Mouse (Mus musculus) heart, adult 2 months (tissue): ENCODE results near the gene Avpr2. TPM values are rescaled to one million over a fixed set of nuclear protein-coding genes. Genes with fewer than 3 reads are reported as not detected.

Experiments used
- DNase-seq, 2 experiments: peaks; one replicate each; pipeline ENCODE4 v3.0.0; 2021
- H3K27ac ChIP-seq: fragments of 200-600 bp; 2 replicates; pipeline ENCODE4 v1.8.1; 2022
- H3K27me3 ChIP-seq: fragments of 200-500 bp; 2 replicates; pipeline ENCODE4 v1.6.1; 2012; ENCODE audit warnings: mild to moderate bottlenecking, low read length, inconsistent platforms, mixed read lengths; ENCODE audit not compliant: control insufficient read depth, insufficient read depth
- H3K36me3 ChIP-seq: fragments of 200-500 bp; 2 replicates; pipeline ENCODE4 v1.6.1; 2012; ENCODE audit warnings: low read length, inconsistent platforms; ENCODE audit not compliant: control insufficient read depth, insufficient read depth
- H3K4me1 ChIP-seq: fragments of 200-500 bp; 2 replicates; pipeline ENCODE4 v1.6.1; 2011; ENCODE audit warnings: low read length; ENCODE audit not compliant: control insufficient read depth, insufficient read depth
- H3K4me3 ChIP-seq: fragments of 200-600 bp; 2 replicates; pipeline ENCODE4 v1.8.1; 2022
- H3K79me2 ChIP-seq: fragments of 200-500 bp; replicated peaks from 2 replicates; pipeline ENCODE4 v1.6.1; 2012; ENCODE audit warnings: mild to moderate bottlenecking, inconsistent platforms, low read length, moderate library complexity, mixed read lengths; ENCODE audit not compliant: control insufficient read depth, insufficient read depth
- H3K9ac ChIP-seq: fragments of 200-500 bp; 2 replicates; pipeline ENCODE4 v1.6.1; 2012; ENCODE audit warnings: low read depth, mild to moderate bottlenecking, control low read depth, inconsistent platforms, low read length, mixed read lengths
- CTCF ChIP-seq: fragments of 200-600 bp; IDR thresholded peaks from 2 replicates; pipeline ENCODE4 v1.8.1; 2022; ENCODE audit warnings: antibody characterized with exemption, mild to moderate bottlenecking, moderate library complexity
- EP300 ChIP-seq: fragments of 200-500 bp; IDR thresholded peaks from 2 replicates; pipeline ENCODE4 v1.6.1; 2011; ENCODE audit warnings: low read depth, low read length, control low read depth; ENCODE audit not compliant: insufficient read depth
- POLR2A ChIP-seq: fragments of 200-500 bp; IDR thresholded peaks from 2 replicates; pipeline ENCODE4 v1.6.1; 2011; ENCODE audit warnings: mild to moderate bottlenecking, low read depth, low read length, control low read depth; ENCODE audit not compliant: insufficient read depth
- WGBS: fragments of 180-500 bp; shearing (Covaris S2); methylation state at CpG from one replicate; pipeline ENCODE4 v1.1.7; 2018; 5-methylcytosine and 5-hydroxymethylcytosine counted together
- intact Hi-C: fragments of 180-260 bp; cut with DNase I; formaldehyde crosslinking; loops from one replicate; pipeline ENCODE4 v1.15.1; 2025
- long read RNA-seq: library from polyadenylated mRNA; stranded (forward); transcript quantifications from one replicate; pipeline ENCODE4 v2.0.0, GENCODE M21; 2021
- polyA plus RNA-seq: library from polyadenylated mRNA; depleted of rRNA; stranded (reverse); fragments of >200 nt; gene quantifications from 2 replicates; pipeline ENCODE4 v1.2.3, GENCODE M21; 2012; rRNA removed
- total RNA-seq, 2 experiments: library from RNA; stranded (reverse); gene quantifications; 2 replicates each; pipeline ENCODE4 v1.2.3; 2021

The Avpr2 gene
- not detected for total RNA-seq
- polyA plus RNA-seq, result not detected in 2 replicates
- long read RNA-seq, result 0 reads

- no peak for DNase-seq
- intact Hi-C loops, result no loop called here
- no peak within 1 kb of the TSS for H3K4me3 ChIP-seq
- no peaks in the 10 kb centered on the region for H3K79me2 ChIP-seq
- H3K4me1 ChIP-seq, result no peaks in the 10 kb centered on the region
- no peak within 1 kb of the TSS for H3K27ac ChIP-seq
- WGBS, result 75% methylated on average over 6 of the region's 6 CpGs
- no peak for TF ChIP-seq EP300
- TF ChIP-seq CTCF, result no peak
- TF ChIP-seq POLR2A, result no peak
- no peaks in the 10 kb centered on the region for H3K36me3 ChIP-seq
- H3K27me3 ChIP-seq, result no peaks in the 10 kb centered on the region
- H3K9ac ChIP-seq, result no peak within 1 kb of the TSS
Observed at GRCm38 (mm10) chrX:73891551-73892152, at the start of gene Avpr2. Avpr2 (plus strand) TSS chrX:73892102.

GRCm38 (mm10) chrX:73854326-73855086 lies 37.4 kb upstream of the Avpr2 start:
- intact Hi-C loops, result no loop called here
- TF ChIP-seq EP300 (no peak), CTCF (no peak), POLR2A (no peak)
- Histone ChIP-seq H3K4me1 (no peaks in the 10 kb centered on the region), H3K36me3 (no peaks in the 10 kb centered on the region), H3K27me3 (no peaks in the 10 kb centered on the region), H3K27ac (no peak overlapping the region), H3K79me2 (no peaks in the 10 kb centered on the region), H3K4me3 (no peak overlapping the region), H3K9ac (no peak overlapping the region)
- WGBS, result 58% methylated on average over 9 of the region's 9 CpGs
- DNase-seq, result peak in 1 of 2 experiments; percentile 20

GRCm38 (mm10) chrX:73855087-73855408 lies 36.9 kb upstream of the Avpr2 start:
- no peak for TF ChIP-seq POLR2A
- no peak for TF ChIP-seq CTCF
- no peak for TF ChIP-seq EP300
- Histone ChIP-seq H3K4me1 (no peaks in the 10 kb centered on the region), H3K79me2 (no peaks in the 10 kb centered on the region), H3K27me3 (no peaks in the 10 kb centered on the region), H3K36me3 (no peaks in the 10 kb centered on the region), H3K9ac (no peak overlapping the region), H3K27ac (no peak overlapping the region), H3K4me3 (no peak overlapping the region)
- intact Hi-C loops, result no loop called here
- DNase-seq, result no peak
- WGBS, result 30% methylated on average over 3 of the region's 3 CpGs

- no peaks in the 10 kb centered on the region for H3K36me3 ChIP-seq
- H3K27me3 ChIP-seq, result no peaks in the 10 kb centered on the region
- DNase-seq, result no peak
- no peak for TF ChIP-seq POLR2A
- TF ChIP-seq CTCF, result no peak
- TF ChIP-seq EP300, result no peak
- H3K9ac ChIP-seq, result no peak overlapping the region
- no peaks in the 10 kb centered on the region for H3K4me1 ChIP-seq
- H3K79me2 ChIP-seq, result no peaks in the 10 kb centered on the region
- H3K4me3 ChIP-seq, result no peak overlapping the region
- 45% methylated on average over 3 of the region's 3 CpGs for WGBS
- intact Hi-C loops, result no loop called here
- H3K27ac ChIP-seq, result no peak overlapping the region
Observed at GRCm38 (mm10) chrX:73864692-73865091, 27.2 kb upstream of the Avpr2 start.

- intact Hi-C loops, result no loop called here
- no peak for DNase-seq
- H3K36me3 ChIP-seq, result no peaks in the 10 kb centered on the region
Observed at GRCm38 (mm10) chrX:73867256-73867655, 24.6 kb upstream of the Avpr2 start.

GRCm38 (mm10) chrX:73867852-73868251 lies 24.1 kb upstream of the Avpr2 start:
- 73% methylated on average over 1 of the region's 1 CpGs for WGBS
- H3K4me1 ChIP-seq, result no peaks in the 10 kb centered on the region
- no peak overlapping the region for H3K27ac ChIP-seq

More at GRCm38 (mm10) chrX:73867256-73867655, 24.6 kb upstream of the Avpr2 start:
- no peak overlapping the region for H3K27ac ChIP-seq
- no peaks in the 10 kb centered on the region for H3K27me3 ChIP-seq
- no peak overlapping the region for H3K4me3 ChIP-seq
- H3K9ac ChIP-seq, result no peak overlapping the region
- no peaks in the 10 kb centered on the region for H3K79me2 ChIP-seq
- 48% methylated on average over 3 of the region's 3 CpGs for WGBS
- no peaks in the 10 kb centered on the region for H3K4me1 ChIP-seq
- TF ChIP-seq EP300 (no peak), POLR2A (no peak), CTCF (no peak)

More at GRCm38 (mm10) chrX:73867852-73868251, 24.1 kb upstream of the Avpr2 start:
- DNase-seq, result no peak
- TF ChIP-seq POLR2A (no peak), CTCF (no peak), EP300 (no peak)
- no peak overlapping the region for H3K9ac ChIP-seq
- H3K27me3 ChIP-seq, result no peaks in the 10 kb centered on the region
- H3K36me3 ChIP-seq, result no peaks in the 10 kb centered on the region
- no peaks in the 10 kb centered on the region for H3K79me2 ChIP-seq
- H3K4me3 ChIP-seq, result no peak overlapping the region
- intact Hi-C loops, result no loop called here
